Mouse (Mus musculus) gastrocnemius, postnatal 14 days (tissue): ENCODE measurements around the gene Zfp622. TPM values are rescaled to one million over a fixed set of nuclear protein-coding genes. Genes with fewer than 3 reads are reported as not detected.
"Not testable (repeated sequence)": the region's sequence is repeated elsewhere in the genome, so short reads cannot be mapped to it uniquely, and the experiment has no call there.

ENCODE experiments used
- DNase-seq: peaks from one replicate; pipeline ENCODE4 v3.0.0; 2021; ENCODE audit warnings: mixed read lengths
- intact Hi-C: fragments of 180-260 bp; cut with DNase I; formaldehyde crosslinking; loops from one replicate; pipeline ENCODE4 v1.15.1; 2025; ENCODE audit warnings: low total_unique reads
- total RNA-seq, 2 experiments: library from RNA; stranded (reverse); gene quantifications; 2 replicates each; pipeline ENCODE4 v1.2.3; 2021

Gene Zfp622
- total RNA-seq, 2 experiments from 2014 or later, result 23.8 to 24.7 TPM

GRCm38 (mm10) chr15:25959375-25959774, 24.8 kb upstream of the Zfp622 start:
- intact Hi-C loops, result no loop called here

GRCm38 (mm10) chr15:25960231-25960630, 23.9 kb upstream of the Zfp622 start:
- no peak for DNase-seq
- intact Hi-C loops, result loop anchor here (5.0 kb wide), 1 partner anchor 153 kb away; no protein-coding TSS in a partner anchor

More at GRCm38 (mm10) chr15:25959375-25959774, 24.8 kb upstream of the Zfp622 start:
- no peak for DNase-seq

- intact Hi-C loops, result no loop called here
- no peak for DNase-seq
These were observed 17.9 kb upstream of the Zfp622 start for GRCm38 (mm10) chr15:25966220-25966774.

- DNase-seq, result no peak
- intact Hi-C loops, result loop anchor here (5.0 kb wide), 1 partner anchor 159 kb away; no protein-coding TSS in a partner anchor
These were observed 12.6 kb upstream of the Zfp622 start for GRCm38 (mm10) chr15:25971596-25971995.

- intact Hi-C loops, result loop anchor here (5.0 kb wide), 1 partner anchor 160 kb away; no protein-coding TSS in a partner anchor
- no peak for DNase-seq
These were observed 11.4 kb upstream of the Zfp622 start for GRCm38 (mm10) chr15:25972758-25973157.

GRCm38 (mm10) chr15:25974352-25974751, 9.8 kb upstream of the Zfp622 start:
- intact Hi-C loops, result loop anchor here (5.0 kb wide), 1 partner anchor 162 kb away; no protein-coding TSS in a partner anchor

GRCm38 (mm10) chr15:25975810-25976209, 8.4 kb upstream of the Zfp622 start:
- no peak for DNase-seq
- intact Hi-C loops, result no loop called here

More at GRCm38 (mm10) chr15:25974352-25974751, 9.8 kb upstream of the Zfp622 start:
- DNase-seq, result no peak

GRCm38 (mm10) chr15:25983614-25984013, 552 bp upstream of the Zfp622 start:
- DNase-seq, intact Hi-C loops: not testable (repeated sequence)

- intact Hi-C loops, result no loop called here
- peak; percentile 9 for DNase-seq
These were observed 747 bp downstream of the Zfp622 start for GRCm38 (mm10) chr15:25984734-25985492.

GRCm38 (mm10) chr15:25992992-25993727, 9.0 kb downstream of the Zfp622 start:
- DNase-seq, result peak; percentile 18
- intact Hi-C loops, result no loop called here

- intact Hi-C loops, result loop anchor here (5.0 kb wide), 1 partner anchor 332 kb away; no protein-coding TSS in a partner anchor
- no peak for DNase-seq
These were observed 11.4 kb downstream of the Zfp622 start for GRCm38 (mm10) chr15:25995521-25995920.

- intact Hi-C loops, result loop anchor here (5.0 kb wide), 1 partner anchor 328 kb away; no protein-coding TSS in a partner anchor
- not testable (repeated sequence) for DNase-seq
These were observed 15.4 kb downstream of the Zfp622 start for GRCm38 (mm10) chr15:25999545-25999944.

GRCm38 (mm10) chr15:26008621-26009020, 24.5 kb downstream of the Zfp622 start:
- DNase-seq, result no peak
- intact Hi-C loops, result no loop called here

- no peak for DNase-seq
- intact Hi-C loops, result no loop called here
These were observed 28.7 kb downstream of the Zfp622 start for GRCm38 (mm10) chr15:26012891-26013290.

GRCm38 (mm10) chr15:26015979-26016665, 32.0 kb downstream of the Zfp622 start:
- intact Hi-C loops, result no loop called here

GRCm38 (mm10) chr15:26021721-26022120, 37.6 kb downstream of the Zfp622 start:
- no peak for DNase-seq
- intact Hi-C loops, result no loop called here

More at GRCm38 (mm10) chr15:26015979-26016665, 32.0 kb downstream of the Zfp622 start:
- DNase-seq, result peak; percentile 23

- DNase-seq, result no peak
- intact Hi-C loops, result no loop called here
These were observed 38.5 kb downstream of the Zfp622 start for GRCm38 (mm10) chr15:26022636-26023035.

- DNase-seq, result no peak
- intact Hi-C loops, result no loop called here
These were observed 47.5 kb downstream of the Zfp622 start for GRCm38 (mm10) chr15:26031692-26032091.

GRCm38 (mm10) chr15:26040567-26040966, 56.4 kb downstream of the Zfp622 start:
- intact Hi-C loops, result no loop called here
- DNase-seq, result no peak
